ENCODE assay signal across 13 mouse cellular contexts in genomic region chr4:134097015-134097608, GRCm38 (mm10). TPM values are rescaled to one million over a fixed set of nuclear protein-coding genes. Genes with fewer than 3 reads are reported as not detected.
DNase-seq lines count a peak whose midpoint lies in the region; ATAC-seq and TF ChIP-seq lines count a peak whose summit lies in the region.
"Had no signal": no experiment of that assay in that cellular context is flagged by ENCODE, and none has a peak within 500 bp of the region (broad histone marks: within the 10 kb centered on the region; RNA-seq: fewer than 3 reads in every experiment).

No protein-coding gene starts in this region.

- no peak overlapping the region for H3K9ac ChIP-seq in hindbrain, embryonic 12.5 days
- H3K9ac ChIP-seq: hindbrain, embryonic 15.5 days; limb, embryonic 13.5 days had no signal

- H3K36me3 ChIP-seq in hindbrain, embryonic 12.5 days: no peaks in the 10 kb centered on the region
- H3K36me3 ChIP-seq: hindbrain, embryonic 15.5 days; limb, embryonic 13.5 days had no signal

- no peak overlapping the region for H3K4me3 ChIP-seq in bone marrow, adult 2 months (replicated peaks; ENCODE audit: control insufficient read depth, low read depth, low read length)
- no peak overlapping the region for H3K4me3 ChIP-seq in hindbrain, embryonic 12.5 days
- H3K4me3 ChIP-seq: hindbrain, embryonic 15.5 days; limb, embryonic 13.5 days had no signal

- peak; percentile 29 to 35 for DNase-seq in lung, adult 18-20 months
- no peak for DNase-seq in lung, postnatal 14 days
- DNase-seq in thymus, postnatal 14 days: peak; percentile 58
- no peak for DNase-seq in gastrocnemius, postnatal 4 days (ENCODE audit: low spot score in 2 of 2)
- DNase-seq: adrenal gland, postnatal 25 days; cerebellum, postnatal 10 days; gastrocnemius, postnatal 25 days had no signal

- peak; percentile 46 for ATAC-seq in megakaryocyte, adult 5-6 weeks (ENCODE audit: poor library complexity, severe bottlenecking)
- ATAC-seq in hindbrain, embryonic 12.5 days (ENCODE audit: low FRiP score): no peak
- ATAC-seq in erythroid progenitor cell, adult 5-6 weeks (replicated peaks; ENCODE audit: low FRiP score, poor library complexity, severe bottlenecking): no peak

- H3K27me3 ChIP-seq in hindbrain, embryonic 12.5 days: 0 out of 2 replicates have a peak, but pooled peaks cover 2% of the 10 kb centered on the region
- H3K27me3 ChIP-seq: limb, embryonic 13.5 days had no signal

- peaks cover 9% of the 10 kb centered on the region for H3K4me1 ChIP-seq in bone marrow, adult 2 months (ENCODE audit: control insufficient read depth, insufficient read depth, low read length)
- H3K4me1 ChIP-seq in hindbrain, embryonic 12.5 days: no peaks in the 10 kb centered on the region
- H3K4me1 ChIP-seq: hindbrain, embryonic 15.5 days; limb, embryonic 13.5 days had no signal

- no peaks in the 10 kb centered on the region for H3K9me3 ChIP-seq in hindbrain, embryonic 12.5 days (replicated peaks)
- H3K9me3 ChIP-seq: hindbrain, embryonic 15.5 days; limb, embryonic 13.5 days had no signal

- TF ChIP-seq POLR2A in bone marrow, adult 2 months (IDR thresholded peaks at IDR 0.05; ENCODE audit: borderline replicate concordance, control insufficient read depth, low read depth, low read length): no peak

- no peak overlapping the region for H3K4me2 ChIP-seq in hindbrain, embryonic 12.5 days (replicated peaks)
- H3K4me2 ChIP-seq: hindbrain, embryonic 15.5 days; limb, embryonic 13.5 days had no signal

- TF ChIP-seq CTCF in bone marrow, adult 2 months (IDR thresholded peaks at IDR 0.05; ENCODE audit: control insufficient read depth, insufficient read depth, low read length): no peak

- WGBS in bone marrow, adult 2 months: 2% methylated on average over 5 of the region's 5 CpGs
- 79% methylated on average over 5 of the region's 5 CpGs for WGBS in hindbrain, embryonic 12.5 days

- peak overlapping the region; percentile 89 for H3K27ac ChIP-seq in bone marrow, adult 2 months (ENCODE audit: control insufficient read depth, insufficient read depth, low read depth, low read length, poor library complexity)
- H3K27ac ChIP-seq in hindbrain, embryonic 12.5 days: no peak overlapping the region
- H3K27ac ChIP-seq: hindbrain, embryonic 15.5 days; limb, embryonic 13.5 days had no signal

RNA-seq across cellular contexts. Expression of gene Cd52, which starts 2.2 kb away (rescaled TPM):
- 270 and 801 TPM in 2 replicates for polyA plus RNA-seq in bone marrow, adult 2 months (2011; ENCODE audit: insufficient read depth, insufficient read length, low replicate concordance, missing spikeins)
- 2,426 and 2,524 TPM in 2 replicates for total RNA-seq in megakaryocyte, adult 5-6 weeks (2015)
- total RNA-seq in megakaryocyte, adult 5-6 weeks (2017): 3,236 and 3,524 TPM in 2 replicates
- polyA plus RNA-seq in hindbrain, embryonic 12.5 days (2016; fragmentation: Nextera tagmentation; extraction: Ambion mirVana): 4.8 and 5.0 TPM in 2 replicates
- total RNA-seq in gastrocnemius, postnatal 4 days (2021): 1 to 10 TPM; 2.4 to 2.7 TPM
- total RNA-seq in erythroid progenitor cell, adult 5-6 weeks (2015; ENCODE audit: low replicate concordance): 157 and 288 TPM in 2 replicates
- total RNA-seq in erythroid progenitor cell, adult 5-6 weeks (2017; ENCODE audit: low replicate concordance): 103 and 211 TPM in 2 replicates

RNA-seq across cellular contexts. Expression of gene Ubxn11, which starts 5.3 kb away (rescaled TPM):
- 3.3 and 13.7 TPM in 2 replicates for polyA plus RNA-seq in bone marrow, adult 2 months (2011; ENCODE audit: insufficient read depth, insufficient read length, low replicate concordance, missing spikeins)
- total RNA-seq in megakaryocyte, adult 5-6 weeks (2015): 0.89 and 1.8 TPM in 2 replicates
- 1.7 and 2.9 TPM in 2 replicates for total RNA-seq in megakaryocyte, adult 5-6 weeks (2017)
- 11.6 and 13.4 TPM in 2 replicates for polyA plus RNA-seq in hindbrain, embryonic 12.5 days (2016; fragmentation: Nextera tagmentation; extraction: Ambion mirVana)
- 1 to 10 TPM; 3.2 to 3.7 TPM for total RNA-seq in gastrocnemius, postnatal 4 days (2021)
- total RNA-seq in erythroid progenitor cell, adult 5-6 weeks (2015; ENCODE audit: low replicate concordance): not detected in 2 replicates
- 4.5 TPM in 1 of 2 replicates, not detected in the other for total RNA-seq in erythroid progenitor cell, adult 5-6 weeks (2017; ENCODE audit: low replicate concordance)

RNA-seq across cellular contexts. Expression of gene Sh3bgrl3, which starts 31.5 kb away (rescaled TPM):
- 299 and 416 TPM in 2 replicates for polyA plus RNA-seq in bone marrow, adult 2 months (2011; ENCODE audit: insufficient read depth, insufficient read length, low replicate concordance, missing spikeins)
- 1,305 and 1,385 TPM in 2 replicates for total RNA-seq in megakaryocyte, adult 5-6 weeks (2015)
- 523 and 622 TPM in 2 replicates for total RNA-seq in megakaryocyte, adult 5-6 weeks (2017)
- polyA plus RNA-seq in hindbrain, embryonic 12.5 days (2016; fragmentation: Nextera tagmentation; extraction: Ambion mirVana): 333 and 369 TPM in 2 replicates
- 10 to 100 TPM; 72.4 to 83.6 TPM for total RNA-seq in gastrocnemius, postnatal 4 days (2021)
- total RNA-seq in erythroid progenitor cell, adult 5-6 weeks (2015; ENCODE audit: low replicate concordance): 129 and 180 TPM in 2 replicates
- total RNA-seq in erythroid progenitor cell, adult 5-6 weeks (2017; ENCODE audit: low replicate concordance): 22.6 and 67.0 TPM in 2 replicates

RNA-seq across cellular contexts. Expression of gene Crybg2, which starts 36.5 kb away (rescaled TPM):
- polyA plus RNA-seq in bone marrow, adult 2 months (2011; ENCODE audit: insufficient read depth, insufficient read length, low replicate concordance, missing spikeins): 4.6 TPM in 1 of 2 replicates, not detected in the other
- total RNA-seq in megakaryocyte, adult 5-6 weeks (2015): 1.1 and 1.9 TPM in 2 replicates
- 0.04 and 0.15 TPM in 2 replicates for total RNA-seq in megakaryocyte, adult 5-6 weeks (2017)
- 2.3 and 2.5 TPM in 2 replicates for polyA plus RNA-seq in hindbrain, embryonic 12.5 days (2016; fragmentation: Nextera tagmentation; extraction: Ambion mirVana)
- total RNA-seq in gastrocnemius, postnatal 4 days (2021): under 1 TPM in 1 of 2 experiments, not detected in 1; 0.54 TPM
- 5.0 TPM in 1 of 2 replicates, not detected in the other for total RNA-seq in erythroid progenitor cell, adult 5-6 weeks (2015; ENCODE audit: low replicate concordance)
- not detected in 2 replicates for total RNA-seq in erythroid progenitor cell, adult 5-6 weeks (2017; ENCODE audit: low replicate concordance)
- total RNA-seq: gastrocnemius, postnatal 25 days had no signal

RNA-seq across cellular contexts. Expression of gene Zfp683, which starts 43.5 kb away (rescaled TPM):
- polyA plus RNA-seq in bone marrow, adult 2 months (2011; ENCODE audit: insufficient read depth, insufficient read length, low replicate concordance, missing spikeins): 1.0 TPM in 1 of 2 replicates, not detected in the other
- total RNA-seq in megakaryocyte, adult 5-6 weeks (2015): 0.20 and 0.66 TPM in 2 replicates
- not detected in 2 replicates for total RNA-seq in megakaryocyte, adult 5-6 weeks (2017)
- polyA plus RNA-seq in hindbrain, embryonic 12.5 days (2016; fragmentation: Nextera tagmentation; extraction: Ambion mirVana): not detected in 2 replicates
- total RNA-seq in gastrocnemius, postnatal 4 days (2021): under 1 TPM in 1 of 2 experiments, not detected in 1; 0.23 TPM
- total RNA-seq in erythroid progenitor cell, adult 5-6 weeks (2015; ENCODE audit: low replicate concordance): not detected in 2 replicates
- not detected in 2 replicates for total RNA-seq in erythroid progenitor cell, adult 5-6 weeks (2017; ENCODE audit: low replicate concordance)
- total RNA-seq: adrenal gland, postnatal 25 days; gastrocnemius, postnatal 25 days had no signal
- polyA plus RNA-seq: hindbrain, embryonic 15.5 days; limb, embryonic 13.5 days had no signal

Comparison
In these comparisons a context has a peak if more than half of its experiments do, and no peak if none do; other contexts are left out.
1. DNase-seq: peak in lung, adult 18-20 months (2 of 2) and thymus, postnatal 14 days (single experiment); none in lung, postnatal 14 days (single experiment) and gastrocnemius, postnatal 4 days (0 of 2).
2. RNA of gene Cd52, which starts 2.2 kb away (total RNA-seq): 2,426 to 3,524 TPM in megakaryocyte, adult 5-6 weeks and 103 to 288 TPM in erythroid progenitor cell, adult 5-6 weeks; 2.4 to 2.7 TPM in gastrocnemius, postnatal 4 days; every median in the first group is over 10 times any median in the second.